Mouse (Mus musculus) bone marrow macrophage, adult 2 months (primary cell): Measurements from ENCODE around the gene Supt5.

Experiments
- CTCF ChIP-seq: IDR thresholded peaks from 2 replicates; pipeline ENCODE4 v1.5.1; 2012; ENCODE audit warnings: low read depth, mild to moderate bottlenecking, low read length, moderate library complexity
- POLR2A ChIP-seq: IDR thresholded peaks from 2 replicates; pipeline ENCODE4 v1.6.1; 2012; ENCODE audit warnings: mild to moderate bottlenecking, low read depth, low read length, borderline replicate concordance

DNA sequence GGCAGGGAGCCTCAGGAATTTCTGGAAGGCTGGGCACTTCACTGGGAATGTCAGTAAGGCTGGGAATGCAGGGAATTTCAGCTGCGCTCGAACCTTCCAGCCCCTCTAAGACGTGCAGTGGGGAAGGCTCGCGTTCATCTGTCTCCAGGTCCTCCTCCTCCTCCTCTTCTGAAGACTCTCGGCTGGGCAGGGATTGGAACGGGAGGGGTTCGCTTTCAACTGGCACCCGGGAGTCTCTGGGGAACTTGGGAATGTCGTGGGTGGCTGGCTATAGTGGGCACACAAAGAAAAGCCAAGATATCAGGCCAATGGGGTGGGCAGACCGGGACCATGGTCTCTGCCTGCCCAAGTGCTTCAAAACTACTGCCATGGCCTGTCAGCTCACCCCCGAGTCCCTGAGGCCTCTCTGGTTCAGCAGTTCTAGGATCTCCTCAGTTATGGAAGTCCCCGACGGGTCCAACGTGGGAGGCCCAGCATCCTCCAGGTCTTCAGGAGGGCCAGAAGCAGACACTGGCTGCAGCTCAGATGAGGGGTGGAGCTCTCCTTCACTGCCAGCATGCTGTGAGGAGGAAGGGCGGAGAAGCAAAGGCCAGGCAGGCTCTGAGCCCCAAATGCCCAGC, 24.0 kb upstream of the Supt5 start:
- TF ChIP-seq POLR2A (no peak), CTCF (no peak)
